Mouse (Mus musculus): ENCODE data around the gene Prune2.

Gene Prune2

DNA sequence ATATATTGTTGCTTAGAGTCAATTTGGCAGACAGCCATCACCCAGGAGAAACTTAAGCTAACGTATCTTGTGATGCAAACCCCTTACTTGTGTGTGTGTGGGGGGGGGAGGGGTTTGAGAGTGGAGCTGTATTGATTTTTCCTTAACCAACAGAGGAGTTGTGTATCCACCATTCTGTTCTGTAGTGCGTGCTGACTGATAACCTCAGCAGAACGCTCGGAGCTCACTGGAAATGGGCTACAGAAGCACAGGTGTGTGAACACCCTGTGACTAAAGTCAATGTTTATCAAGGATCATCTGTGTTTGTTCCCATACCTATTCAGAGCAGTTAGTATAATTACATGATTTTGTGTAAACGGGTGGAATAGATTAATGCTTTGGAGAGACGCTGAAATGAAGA lies 141.3 kb downstream of the Prune2 start:
- in situ Hi-C loops (cut with MboI; ENCODE audit: unreplicated experiment in 2 of 2), result no loop called here

- in situ Hi-C loops (cut with MboI; ENCODE audit: unreplicated experiment in 2 of 2), result loop anchor here in 1 of 2 experiments (25.0 kb wide), 1 partner anchor 1629 kb away; the partner anchor contains the start of gene Trpm6
These were observed 152.9 kb downstream of the Prune2 start for GRCm38 (mm10) chr19:17108782-17109181.

DNA sequence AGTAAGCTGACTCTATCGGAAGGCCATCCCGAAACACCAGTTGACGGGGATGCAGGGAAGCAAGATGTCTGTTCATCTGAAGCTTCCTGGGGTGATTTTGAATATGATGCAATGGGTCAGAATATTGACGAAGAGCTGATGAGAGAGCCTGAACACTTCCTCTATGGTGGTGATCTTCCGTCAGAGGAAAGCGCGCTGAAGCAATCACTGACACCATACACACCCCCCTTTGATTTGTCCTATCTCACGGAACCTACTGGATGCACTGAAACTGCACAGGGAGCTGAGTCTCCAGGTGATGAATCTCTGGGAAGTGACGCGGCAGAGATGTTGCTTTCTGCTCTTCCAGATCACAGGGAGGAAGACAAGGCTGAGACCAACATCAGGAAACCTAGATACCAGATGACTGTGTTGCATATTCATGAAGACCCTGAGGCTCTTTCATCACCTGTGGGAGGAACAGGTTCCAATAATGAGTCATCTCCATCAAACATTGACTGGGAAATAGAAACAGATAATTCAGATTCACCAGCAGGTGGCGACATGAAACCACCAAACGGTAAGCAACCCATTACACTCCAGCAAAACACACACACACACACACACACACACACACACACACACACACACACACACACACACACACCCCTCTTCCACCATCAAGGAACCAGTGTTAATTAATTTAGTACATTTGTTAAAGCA lies 168.3 kb downstream of the Prune2 start:
- in situ Hi-C loops (cut with MboI; ENCODE audit: unreplicated experiment in 2 of 2), result loop anchor here (5.0 to 25.0 kb wide), 5 partner anchors 238 to 1711 kb away; partner anchors contain the start of gene Trpm6 (in 1 of the 2)

DNA sequence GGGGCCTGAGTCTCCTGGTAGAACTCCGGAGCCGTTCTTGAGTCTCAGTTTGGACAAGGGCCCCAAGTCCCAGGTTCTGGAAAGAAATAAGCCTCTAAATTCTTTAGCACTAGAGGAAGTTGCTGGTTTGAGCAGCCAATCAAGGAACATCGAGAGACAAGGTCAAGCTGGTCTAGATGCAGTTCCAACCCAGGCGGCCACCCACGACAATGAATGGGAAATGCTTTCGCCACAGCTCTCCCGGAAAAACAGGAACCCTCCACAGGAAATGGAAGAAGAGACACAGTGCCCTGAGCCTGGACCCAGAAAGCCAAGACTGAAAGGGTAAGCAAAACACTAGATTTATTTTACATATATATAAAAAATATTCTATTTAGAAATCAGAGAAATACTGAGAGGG lies 169.5 kb downstream of the Prune2 start:
- in situ Hi-C loops (cut with MboI; ENCODE audit: unreplicated experiment in 2 of 2), result loop anchor here (5.0 to 10.0 kb wide), 3 partner anchors 237 to 1709 kb away; no protein-coding TSS in a partner anchor

GRCm38 (mm10) chr19:17130544-17130943 lies 174.6 kb downstream of the Prune2 start:
- in situ Hi-C loops (cut with MboI; ENCODE audit: unreplicated experiment in 2 of 2), result no loop called here

DNA sequence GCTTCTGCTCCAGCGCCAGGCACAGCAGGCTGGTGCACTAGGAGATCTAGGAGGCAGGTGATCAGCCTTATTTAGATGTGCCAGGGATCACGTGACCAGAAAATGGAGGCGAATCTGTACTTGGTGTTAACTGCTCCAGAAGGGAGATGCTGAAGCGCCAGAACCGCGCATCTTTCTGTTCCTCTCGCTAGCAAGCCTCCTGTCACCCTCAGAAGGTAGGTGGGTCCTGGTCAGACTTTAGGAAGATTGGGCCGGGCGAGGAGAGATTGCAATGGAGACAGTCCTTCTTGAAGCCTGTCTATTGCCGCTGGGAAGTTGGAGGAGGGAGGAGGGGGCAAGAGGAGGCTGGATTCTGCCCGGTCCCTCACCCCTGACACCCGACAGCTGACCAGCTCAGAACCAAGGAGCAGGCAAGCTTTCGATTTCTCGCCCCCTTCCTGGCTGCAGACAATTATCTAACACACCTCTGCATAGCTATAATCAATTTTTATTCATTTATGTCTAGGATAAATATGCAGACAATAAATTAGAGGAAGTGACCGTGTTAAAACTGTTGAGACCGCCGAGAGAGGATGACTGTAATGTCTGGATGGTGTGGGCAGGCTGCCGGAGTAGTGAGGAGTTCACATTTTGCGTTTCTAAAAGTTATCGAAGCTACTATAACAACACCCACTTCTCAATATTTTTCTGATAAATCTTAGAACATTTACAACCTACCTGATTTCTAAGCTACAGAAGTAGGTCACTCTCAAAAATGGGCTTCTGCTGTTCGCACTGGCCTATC lies 181.0 kb downstream of the Prune2 start:
- in situ Hi-C loops (cut with MboI; ENCODE audit: unreplicated experiment in 2 of 2), result no loop called here

GRCm38 (mm10) chr19:17137656-17138055 lies 181.7 kb downstream of the Prune2 start:
- in situ Hi-C loops (cut with MboI; ENCODE audit: unreplicated experiment in 2 of 2), result no loop called here

DNA sequence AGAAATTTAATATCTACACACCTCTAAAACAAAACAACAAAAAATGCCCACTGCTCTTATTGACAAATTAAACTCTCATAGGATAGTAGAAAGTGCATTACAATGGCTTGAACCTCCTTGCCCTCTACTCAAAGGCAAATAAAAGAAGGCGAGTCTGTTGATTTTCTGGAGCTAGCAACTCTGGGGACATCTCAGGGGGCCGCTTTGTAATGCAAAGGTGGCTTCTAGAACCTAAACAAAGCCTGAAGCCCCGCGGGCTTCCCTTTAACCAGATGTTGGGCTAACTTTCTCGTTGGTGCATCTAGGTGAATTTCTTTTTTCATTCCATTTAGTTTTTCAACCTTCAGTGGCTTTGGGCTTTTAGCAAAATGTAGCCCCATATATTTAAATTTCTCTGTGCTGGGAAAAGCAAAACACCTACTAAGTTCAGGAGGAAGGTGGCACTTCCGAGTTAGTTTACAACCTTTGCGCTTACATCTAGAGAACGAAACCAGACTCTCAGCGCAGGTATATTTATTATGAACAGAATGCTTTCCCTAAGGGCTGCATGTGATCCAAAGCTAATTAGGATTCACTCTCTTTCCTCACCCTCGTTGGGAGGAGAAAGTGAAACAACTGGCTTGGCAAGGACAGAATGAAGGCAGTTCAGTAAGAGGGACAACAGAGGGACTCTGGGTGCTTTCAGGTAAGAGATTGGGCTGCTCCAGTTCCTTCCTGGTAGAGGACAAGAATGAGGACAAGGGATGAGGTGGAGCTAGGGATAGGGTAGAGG lies 182.4 kb downstream of the Prune2 start:
- in situ Hi-C loops (cut with MboI; ENCODE audit: unreplicated experiment in 2 of 2), result no loop called here

DNA sequence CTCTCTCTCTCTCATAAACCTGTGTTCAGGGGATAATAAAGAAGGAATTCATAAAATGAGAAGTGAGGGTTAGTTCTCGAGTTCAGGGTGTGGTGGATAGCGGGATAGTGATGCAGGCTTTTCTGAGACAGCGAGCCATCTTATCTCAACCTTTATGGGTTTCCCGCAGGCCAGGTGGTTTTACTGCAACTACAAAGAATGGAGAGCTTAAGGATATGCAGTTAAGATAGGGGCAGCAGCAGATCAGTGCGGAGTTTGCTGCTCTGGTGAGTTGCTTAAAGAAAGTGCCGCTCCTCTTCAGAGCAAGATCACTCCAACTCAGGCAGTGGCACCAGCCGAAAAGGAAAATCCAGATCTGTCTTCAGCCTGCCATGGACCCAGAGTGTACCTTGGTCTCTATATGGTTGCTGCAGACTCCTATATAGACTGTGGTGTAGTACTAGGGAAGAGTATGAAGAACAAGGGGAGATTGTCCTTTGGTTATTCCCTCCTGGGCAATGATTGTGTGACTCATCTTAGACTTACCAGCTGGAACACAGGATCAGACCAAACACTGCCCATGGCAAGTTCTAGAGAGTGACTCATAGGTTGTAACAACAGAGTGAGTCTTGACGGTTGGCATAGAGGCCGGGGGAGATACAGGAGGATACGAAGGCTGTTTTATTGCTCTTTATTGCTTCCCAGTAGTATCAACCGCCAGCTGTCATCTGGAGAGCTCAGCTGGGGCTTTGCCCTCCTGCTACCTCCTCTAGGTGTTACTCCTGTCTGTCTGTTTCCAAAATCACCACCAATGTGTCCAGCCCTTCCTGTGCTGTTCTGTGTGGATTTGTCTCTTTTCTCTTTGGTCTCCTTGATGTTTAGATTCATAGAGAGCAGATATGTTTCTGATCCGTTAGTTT lies 184.3 kb downstream of the Prune2 start:
- in situ Hi-C loops (cut with MboI; ENCODE audit: unreplicated experiment in 2 of 2), result no loop called here

- in situ Hi-C loops (cut with MboI; ENCODE audit: unreplicated experiment in 2 of 2), result no loop called here
These were observed 187.3 kb downstream of the Prune2 start for GRCm38 (mm10) chr19:17143245-17143644.

DNA sequence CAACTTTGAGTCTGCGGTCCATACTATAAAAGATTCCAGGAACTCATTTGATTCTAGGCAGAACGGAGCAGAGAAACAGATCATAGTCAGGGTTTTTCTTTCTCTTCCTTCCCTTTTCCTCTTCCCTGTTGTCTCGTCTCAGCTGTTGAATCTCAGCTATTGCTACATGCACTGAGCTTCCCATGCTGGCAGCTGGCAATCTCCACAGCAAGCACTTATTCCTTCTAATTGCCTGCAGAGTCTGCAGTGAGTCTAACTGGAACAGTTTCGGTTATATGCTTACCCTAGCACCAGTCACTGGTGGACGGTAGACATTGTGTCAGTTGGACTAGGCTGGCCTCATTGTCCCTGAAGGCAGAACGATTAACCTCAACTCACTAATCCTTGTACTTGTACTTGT lies 188.3 kb downstream of the Prune2 start:
- in situ Hi-C loops (cut with MboI; ENCODE audit: unreplicated experiment in 2 of 2), result no loop called here

DNA sequence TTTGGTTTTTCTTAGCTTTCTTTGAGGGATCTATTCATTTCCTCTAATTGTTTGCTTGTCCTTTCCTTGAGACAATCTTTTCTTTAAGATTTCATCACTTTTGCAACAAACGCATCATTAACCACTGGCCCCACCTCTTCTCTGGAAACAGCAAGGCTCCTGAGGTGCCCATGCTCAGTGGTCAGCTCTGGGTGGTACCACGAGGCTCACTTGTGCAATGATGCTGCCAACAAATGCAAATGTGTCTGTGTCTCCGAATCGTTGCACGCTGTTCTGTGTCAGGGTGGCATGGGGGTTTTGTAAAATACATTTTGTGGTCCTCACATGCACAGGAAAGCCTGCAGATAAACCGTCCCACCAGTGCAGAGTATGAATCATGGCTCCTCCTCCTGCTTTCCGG lies 194.1 kb downstream of the Prune2 start:
- in situ Hi-C loops (cut with MboI; ENCODE audit: unreplicated experiment in 2 of 2), result no loop called here

GRCm38 (mm10) chr19:17151781-17152180 lies 195.9 kb downstream of the Prune2 start:
- in situ Hi-C loops (cut with MboI; ENCODE audit: unreplicated experiment in 2 of 2), result no loop called here

GRCm38 (mm10) chr19:17152461-17152860 lies 196.5 kb downstream of the Prune2 start:
- in situ Hi-C loops (cut with MboI; ENCODE audit: unreplicated experiment in 2 of 2), result no loop called here

DNA sequence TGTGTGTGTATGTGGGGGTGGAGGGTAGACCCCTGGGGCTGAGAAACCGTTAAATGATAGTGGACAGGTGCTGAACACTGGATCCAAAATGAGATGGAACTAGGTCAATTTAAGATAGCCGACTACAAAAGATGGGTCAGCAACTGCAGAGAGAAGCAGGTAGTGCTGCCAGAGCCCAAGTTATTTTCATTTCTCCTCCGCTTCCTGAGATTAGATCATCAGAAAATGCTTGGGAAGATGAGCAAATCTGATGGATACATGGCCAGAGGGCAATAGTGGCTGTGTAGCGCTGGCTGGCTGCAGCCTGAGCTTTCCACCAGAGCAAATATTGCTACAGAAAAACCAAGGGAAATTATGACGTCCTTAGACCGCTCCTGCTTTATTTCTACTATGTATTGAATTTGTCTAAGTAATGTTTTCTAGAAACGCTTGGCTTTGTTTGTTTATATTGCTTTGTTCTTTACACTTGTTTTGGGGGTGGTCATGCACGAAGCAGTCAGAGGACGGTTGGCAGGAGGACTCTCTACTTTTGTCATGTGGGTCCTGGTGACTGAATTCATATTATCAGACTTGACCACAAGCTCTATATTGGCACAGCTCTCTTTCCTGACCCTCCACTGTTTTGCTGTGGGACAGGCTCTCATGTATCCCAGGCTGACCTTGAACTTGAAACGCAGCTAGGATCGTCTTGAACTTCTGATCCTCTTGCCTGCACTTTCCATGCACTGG lies 198.2 kb downstream of the Prune2 start:
- in situ Hi-C loops (cut with MboI; ENCODE audit: unreplicated experiment in 2 of 2), result no loop called here

GRCm38 (mm10) chr19:17155216-17155615 lies 199.3 kb downstream of the Prune2 start:
- in situ Hi-C loops (cut with MboI; ENCODE audit: unreplicated experiment in 2 of 2), result no loop called here

DNA sequence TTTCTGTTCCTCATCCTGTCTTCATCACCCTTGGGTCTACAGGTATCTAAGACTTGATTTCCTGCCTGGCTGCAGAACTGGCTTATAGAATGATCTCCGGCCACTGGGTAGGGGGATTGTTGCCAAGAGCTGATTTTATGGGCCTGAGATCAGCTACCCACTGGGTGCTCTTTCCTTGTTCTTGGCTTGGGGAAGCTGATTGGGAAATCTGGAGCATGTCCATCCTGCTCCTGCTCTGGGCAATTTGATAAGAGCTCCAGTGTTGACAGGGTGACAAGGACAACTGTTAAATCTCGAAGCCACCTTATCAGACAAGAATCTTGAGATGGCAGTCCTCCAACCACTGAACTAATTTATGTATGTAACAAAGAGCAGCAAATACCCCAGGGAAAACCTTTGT lies 203.8 kb downstream of the Prune2 start:
- in situ Hi-C loops (cut with MboI; ENCODE audit: unreplicated experiment in 2 of 2), result loop anchor here (5.0 kb wide), 2 partner anchors 198 to 218 kb away; no protein-coding TSS in a partner anchor

GRCm38 (mm10) chr19:17160231-17160630 lies 204.3 kb downstream of the Prune2 start:
- in situ Hi-C loops (cut with MboI; ENCODE audit: unreplicated experiment in 2 of 2), result loop anchor here (5.0 kb wide), 2 partner anchors 197 to 217 kb away; no protein-coding TSS in a partner anchor

DNA sequence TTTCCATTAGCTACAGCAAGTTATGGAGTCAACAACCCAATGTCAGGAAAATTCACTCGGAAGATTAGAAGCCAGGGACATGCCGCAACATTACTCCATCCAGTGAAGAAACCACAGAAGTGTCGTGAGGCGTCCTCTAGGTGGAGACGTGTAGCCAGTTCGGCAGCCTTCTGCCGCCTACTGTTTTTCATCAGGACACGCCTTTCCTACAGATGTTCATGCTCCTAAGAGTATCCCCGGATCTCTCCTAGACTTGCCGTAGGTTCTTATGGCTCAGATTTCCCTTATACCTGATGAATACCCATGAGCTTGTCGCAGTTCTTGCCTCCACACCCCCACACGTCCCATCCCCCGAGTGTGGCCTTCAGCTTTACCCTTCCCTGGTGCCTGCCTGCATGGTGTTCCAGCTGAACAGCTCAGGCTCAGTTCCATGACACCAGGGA lies 207.6 kb downstream of the Prune2 start:
- in situ Hi-C loops (cut with MboI; ENCODE audit: unreplicated experiment in 2 of 2), result loop anchor here (5.0 kb wide), 2 partner anchors 194 to 214 kb away; no protein-coding TSS in a partner anchor
